Mouse (Mus musculus): ENCODE data around the gene Cxcl3.

The Cxcl3 gene

GRCm38 (mm10) chr5:90785659-90786588, at the start of gene Cxcl3:
Gene Cxcl3 (plus strand): TSS chr5:90786103.
- DNase-seq = peak; percentile 61 to 64

- no peak for DNase-seq
Observed at GRCm38 (mm10) chr5:90742029-90742428, 43.9 kb upstream of the Cxcl3 start.

GRCm38 (mm10) chr5:90753934-90754333, 32.0 kb upstream of the Cxcl3 start:
- DNase-seq = no peak

- DNase-seq = no peak
Observed at GRCm38 (mm10) chr5:90758020-90758605, 27.8 kb upstream of the Cxcl3 start.

GRCm38 (mm10) chr5:90759077-90760065, 26.5 kb upstream of the Cxcl3 start, which contains the start of gene Cxcl5:
Gene Cxcl5 (plus strand): TSS chr5:90759360.
- DNase-seq = peak; percentile 48 to 55

- no peak for DNase-seq
Observed at GRCm38 (mm10) chr5:90760303-90760702, 25.6 kb upstream of the Cxcl3 start.

- DNase-seq = no peak
Observed at GRCm38 (mm10) chr5:90760844-90761243, 25.1 kb upstream of the Cxcl3 start.

- no peak for DNase-seq
Observed at GRCm38 (mm10) chr5:90761834-90762233, 24.1 kb upstream of the Cxcl3 start.

GRCm38 (mm10) chr5:90763912-90764665, 21.8 kb upstream of the Cxcl3 start:
- no peak for DNase-seq

- no peak for DNase-seq
Observed at GRCm38 (mm10) chr5:90765821-90766606, 19.9 kb upstream of the Cxcl3 start.

- no peak for DNase-seq
Observed at GRCm38 (mm10) chr5:90768218-90768617, 17.7 kb upstream of the Cxcl3 start, which contains the start of gene Ppbp. Gene Ppbp (plus strand): TSS chr5:90768518.

- DNase-seq = no peak
Observed at GRCm38 (mm10) chr5:90771369-90771768, 14.5 kb upstream of the Cxcl3 start.

- no peak for DNase-seq
Observed at GRCm38 (mm10) chr5:90771880-90772653, 13.8 kb upstream of the Cxcl3 start, which contains the start of gene Pf4. Gene Pf4 (plus strand): TSS chr5:90772435.

GRCm38 (mm10) chr5:90775562-90775961, 10.3 kb upstream of the Cxcl3 start:
- DNase-seq = no peak

- no peak for DNase-seq
Observed at GRCm38 (mm10) chr5:90777621-90778020, 8.3 kb upstream of the Cxcl3 start.

GRCm38 (mm10) chr5:90778856-90779255, 7.0 kb upstream of the Cxcl3 start:
- DNase-seq = no peak

GRCm38 (mm10) chr5:90783697-90784096, 2.2 kb upstream of the Cxcl3 start:
- no peak for DNase-seq

GRCm38 (mm10) chr5:90788114-90788513, 2.2 kb downstream of the Cxcl3 start:
- DNase-seq = no peak

- no peak for DNase-seq
Observed at GRCm38 (mm10) chr5:90789306-90790073, 3.6 kb downstream of the Cxcl3 start.
